Mouse (Mus musculus): ENCODE measurements at regions not wholly inside any gene's neighbourhood (a gene's known extent, or its start where the extent isn't known, plus 50 kb on each side); places are given as distances from the start of the nearest gene placed in this dataset.

GRCm38 (mm10) chr1:144317560-144317959 lies 68.5 kb upstream of the Rgs1 start:
- no peak for DNase-seq (ENCODE audit: low spot score in 2 of 2)

GRCm38 (mm10) chr1:144316251-144316650 lies 67.2 kb upstream of the Rgs1 start:
- no peak for DNase-seq (ENCODE audit: low spot score in 2 of 2)

- DNase-seq (ENCODE audit: low spot score in 2 of 2) = no peak
Observed at GRCm38 (mm10) chr1:144314382-144314781, 65.3 kb upstream of the Rgs1 start.

GRCm38 (mm10) chr1:144313318-144313717 lies 64.3 kb upstream of the Rgs1 start:
- DNase-seq (ENCODE audit: low spot score in 2 of 2) = no peak

GRCm38 (mm10) chr1:144309901-144310300 lies 60.9 kb upstream of the Rgs1 start:
- DNase-seq (ENCODE audit: low spot score in 2 of 2) = no peak

GRCm38 (mm10) chr1:144308313-144308712 lies 59.3 kb upstream of the Rgs1 start:
- no peak for DNase-seq (ENCODE audit: low spot score in 2 of 2)

GRCm38 (mm10) chr1:144307854-144308285 lies 58.8 kb upstream of the Rgs1 start:
- no peak for DNase-seq (ENCODE audit: low spot score in 2 of 2)

GRCm38 (mm10) chr1:144307017-144307853 lies 58.2 kb upstream of the Rgs1 start:
- DNase-seq (ENCODE audit: low spot score in 2 of 2) = no peak

GRCm38 (mm10) chr1:144306284-144306683 lies 57.2 kb upstream of the Rgs1 start:
- peak in 1 of 2 experiments; percentile 24 for DNase-seq (ENCODE audit: low spot score in 2 of 2)

GRCm38 (mm10) chr1:144300670-144301069 lies 51.6 kb upstream of the Rgs1 start:
- no peak for DNase-seq (ENCODE audit: low spot score in 2 of 2)
